Mouse (Mus musculus): ENCODE data around the gene Sept9.

Sept9 gene

DNA sequence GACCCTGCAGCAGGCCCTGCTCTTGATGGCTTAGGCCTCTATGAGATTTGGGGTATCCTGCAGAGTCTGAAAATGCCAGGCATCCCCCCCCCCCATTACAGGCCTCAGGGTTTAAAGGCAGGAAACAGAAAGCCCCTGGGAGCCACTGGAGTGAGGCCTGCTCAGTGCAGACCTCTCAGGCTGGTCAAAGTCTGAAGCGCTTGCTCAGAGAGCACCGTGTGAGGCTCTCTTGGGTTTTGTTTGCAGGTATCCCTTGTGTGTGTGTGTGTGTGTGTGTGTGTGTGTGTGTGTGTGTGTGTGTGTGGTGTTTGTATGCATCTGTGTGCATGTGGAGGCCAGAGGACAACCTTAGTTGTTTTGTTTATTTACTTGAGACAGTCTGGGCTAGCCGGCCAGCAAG lies 164.5 kb downstream of the Sept9 start:
- DNase-seq (ENCODE audit: extremely low read depth, low read depth, low spot score): no peak

DNA sequence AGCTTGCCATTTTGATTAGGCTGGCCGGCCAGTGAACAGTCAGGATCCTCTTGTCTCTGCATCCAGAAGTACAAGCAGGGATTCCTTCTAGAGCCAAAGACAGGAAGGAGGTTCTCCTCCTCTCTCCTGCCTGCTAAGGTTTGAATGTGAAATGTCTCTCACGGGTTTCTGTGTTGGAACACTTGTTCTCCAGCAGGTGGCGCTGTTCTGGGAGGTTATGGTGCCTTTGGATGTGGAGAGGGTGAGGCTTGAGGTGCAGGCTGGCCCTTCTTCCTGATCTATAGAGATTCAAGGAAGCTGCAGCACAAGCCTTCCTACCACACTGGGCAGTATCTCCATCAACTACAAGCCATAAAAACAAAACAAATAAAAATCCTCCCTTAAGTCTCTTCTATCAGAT lies 167.0 kb downstream of the Sept9 start:
- DNase-seq (ENCODE audit: extremely low read depth, low read depth, low spot score): no peak

DNA sequence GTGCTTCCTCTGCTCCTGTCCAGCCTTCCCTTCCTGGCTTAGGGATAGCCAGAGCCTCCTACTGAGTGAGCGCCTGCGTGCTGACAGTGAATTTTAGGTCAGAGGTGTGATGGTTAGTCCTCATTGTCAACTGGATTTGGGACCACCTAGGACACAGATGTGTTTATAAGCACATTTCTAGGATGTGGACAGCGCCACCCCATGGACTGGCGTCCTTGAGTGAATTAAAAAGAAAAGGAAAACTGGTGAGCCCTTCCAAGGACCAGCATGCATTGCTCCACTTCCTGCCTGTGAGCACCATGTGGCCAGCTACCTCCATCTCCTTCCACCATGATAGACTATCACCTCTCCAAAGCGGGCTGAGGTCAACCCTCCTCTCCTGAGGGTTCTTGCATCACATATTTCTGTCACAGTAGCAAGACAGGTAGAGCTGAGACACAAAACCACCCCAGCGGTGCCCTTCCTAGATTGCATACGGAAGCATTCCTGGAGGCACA lies 167.4 kb downstream of the Sept9 start:
- no peak for DNase-seq (ENCODE audit: extremely low read depth, low read depth, low spot score)

DNA sequence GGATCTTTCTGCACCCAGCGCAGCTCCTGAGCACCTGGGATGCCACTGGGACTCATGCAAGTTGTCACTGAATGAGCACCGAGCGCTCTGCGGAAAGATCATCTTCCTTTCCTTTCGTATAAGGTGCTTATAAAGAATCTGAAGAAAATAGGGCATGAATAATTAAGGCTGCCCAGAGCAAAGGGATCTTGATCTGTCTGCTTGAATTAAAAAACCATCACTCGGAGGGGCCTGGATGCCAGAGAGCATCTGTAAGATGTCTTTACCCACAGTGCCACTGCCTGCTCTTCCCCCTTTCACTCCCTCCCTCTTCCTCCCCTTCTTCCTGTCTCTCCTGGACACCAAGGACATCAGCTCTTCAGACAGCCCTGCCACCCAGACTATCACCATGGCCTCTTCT lies 168.5 kb downstream of the Sept9 start:
- DNase-seq (ENCODE audit: extremely low read depth, low read depth, low spot score): no peak

DNA sequence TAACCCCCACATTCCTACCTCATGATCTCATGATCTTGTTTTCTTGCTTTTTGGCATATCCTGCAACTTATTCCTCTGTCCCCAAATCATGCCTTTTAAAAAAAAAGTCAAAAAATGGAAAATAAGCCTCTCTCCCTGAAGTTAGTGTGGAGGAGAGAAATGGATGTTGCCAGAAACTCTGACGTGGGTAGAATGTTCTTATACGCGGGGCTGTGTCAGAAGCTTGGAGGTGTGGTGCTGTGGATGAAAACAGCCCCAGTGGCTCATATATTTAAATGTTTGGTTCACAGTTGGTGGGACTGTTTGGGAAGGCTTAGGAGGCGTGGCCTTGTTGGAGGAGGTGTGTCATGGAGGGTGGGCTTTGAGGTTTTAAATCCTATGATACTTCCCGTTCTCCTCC lies 169.9 kb downstream of the Sept9 start:
- no peak for DNase-seq (ENCODE audit: extremely low read depth, low read depth, low spot score)

DNA sequence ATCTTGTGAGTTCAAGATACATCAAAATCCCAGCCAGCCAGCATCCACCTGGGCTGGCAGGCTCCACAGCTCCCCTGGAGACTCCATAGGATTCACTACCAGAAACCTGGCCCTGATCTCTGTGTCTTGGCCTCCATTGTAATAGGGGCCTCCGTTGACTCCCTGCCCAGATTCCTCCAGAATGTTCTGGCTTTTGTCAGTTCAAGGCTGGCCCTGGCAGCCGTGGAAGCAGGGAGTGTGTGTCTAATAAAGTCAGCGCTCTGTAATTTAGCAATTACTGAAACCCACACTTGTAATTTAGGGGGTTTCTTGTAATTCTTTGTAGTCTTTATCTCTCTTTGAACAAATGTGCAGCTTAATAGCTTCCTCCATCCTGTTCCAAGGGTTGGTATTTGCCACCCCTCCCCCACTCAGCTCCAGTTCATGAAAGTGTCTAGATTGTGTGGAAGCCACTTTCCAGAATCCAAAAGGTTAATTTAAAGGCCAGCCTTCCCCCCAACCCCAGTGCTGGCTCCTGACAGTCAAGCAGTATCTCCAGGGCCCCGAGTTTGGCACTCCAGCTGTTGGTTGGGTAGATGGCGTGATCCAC lies 170.9 kb downstream of the Sept9 start:
- no peak for DNase-seq (ENCODE audit: extremely low read depth, low read depth, low spot score)

DNA sequence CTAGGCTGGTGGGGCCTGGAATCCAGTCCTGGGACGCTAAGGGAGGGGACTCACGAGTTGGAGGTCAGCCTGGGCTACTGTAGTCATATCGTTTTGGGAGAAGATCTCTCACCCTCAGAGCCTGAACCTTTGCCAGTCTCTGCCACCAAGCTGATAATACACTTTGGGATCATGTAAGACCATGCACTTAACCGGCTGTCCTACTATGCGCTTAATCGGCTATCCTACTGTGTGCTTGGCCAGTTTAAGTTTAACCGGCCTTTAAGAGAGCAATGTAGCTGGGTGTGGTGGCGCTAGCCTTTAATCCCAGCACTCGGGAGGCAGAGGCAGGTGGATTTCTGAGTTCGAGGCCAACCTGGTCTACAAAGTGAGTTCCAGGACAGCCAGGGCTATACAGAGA lies 173.1 kb downstream of the Sept9 start:
- DNase-seq (ENCODE audit: extremely low read depth, low read depth, low spot score): no peak

DNA sequence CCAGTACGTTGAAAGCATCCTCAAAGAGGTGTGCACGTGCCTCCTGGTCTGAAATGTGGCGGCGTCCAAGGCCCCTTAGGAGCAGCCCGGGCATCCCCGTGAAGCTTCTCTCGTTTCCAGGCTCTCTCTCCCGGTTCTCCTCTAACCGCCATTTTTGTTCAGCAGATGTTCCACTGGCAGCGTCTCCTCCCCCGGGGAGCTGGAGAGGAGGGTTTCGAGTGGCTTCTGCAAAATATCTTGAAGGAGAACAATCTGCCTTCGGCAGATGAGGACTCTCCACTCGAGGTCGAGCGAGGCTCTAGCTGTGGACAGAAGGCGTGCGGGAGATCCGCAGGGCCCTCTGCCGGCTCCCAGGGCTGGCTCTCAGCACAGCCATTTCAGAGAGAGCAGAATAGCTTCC lies 173.7 kb downstream of the Sept9 start:
- no peak for DNase-seq (ENCODE audit: extremely low read depth, low read depth, low spot score)

DNA sequence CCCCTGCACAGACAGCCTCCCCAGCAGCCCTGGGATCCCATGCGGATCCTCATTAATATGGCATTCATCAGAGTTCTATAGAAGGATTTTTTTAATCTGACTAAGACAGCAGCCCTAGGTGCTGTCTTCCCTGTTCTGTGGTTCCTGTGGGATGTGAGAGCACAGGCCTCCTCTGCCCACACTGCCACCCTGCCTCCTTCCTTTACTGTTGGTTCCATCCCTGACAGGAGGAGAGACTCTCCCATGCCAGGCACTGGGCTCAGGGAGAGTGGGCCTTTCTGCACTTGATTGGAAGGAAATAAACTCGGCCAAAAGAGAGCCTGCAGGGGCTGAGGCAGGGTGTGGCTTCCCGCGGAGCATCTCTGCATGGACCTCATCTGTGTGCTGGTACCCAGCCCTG lies 174.4 kb downstream of the Sept9 start:
- DNase-seq (ENCODE audit: extremely low read depth, low read depth, low spot score): no peak

DNA sequence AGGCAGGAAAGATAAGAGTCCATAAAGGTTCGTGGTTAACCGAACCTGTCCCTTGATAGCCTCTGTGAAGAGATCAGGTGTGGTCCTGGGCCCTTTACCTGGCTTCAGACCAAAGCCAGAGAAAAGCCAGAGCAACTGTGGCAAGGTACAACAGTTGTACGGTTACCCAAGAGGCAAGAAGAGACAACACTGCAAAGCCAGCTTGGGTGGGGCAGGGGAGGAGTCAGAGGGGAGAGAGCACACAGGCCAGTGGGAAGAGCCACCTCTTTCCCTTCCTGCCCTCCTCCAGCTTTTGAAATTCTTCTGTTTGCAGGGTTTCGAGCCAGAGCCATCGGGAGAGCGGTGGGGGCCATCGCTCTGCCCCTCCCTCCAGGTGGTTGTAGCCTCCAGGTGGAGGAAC lies 174.8 kb downstream of the Sept9 start:
- DNase-seq (ENCODE audit: extremely low read depth, low read depth, low spot score): no peak

DNA sequence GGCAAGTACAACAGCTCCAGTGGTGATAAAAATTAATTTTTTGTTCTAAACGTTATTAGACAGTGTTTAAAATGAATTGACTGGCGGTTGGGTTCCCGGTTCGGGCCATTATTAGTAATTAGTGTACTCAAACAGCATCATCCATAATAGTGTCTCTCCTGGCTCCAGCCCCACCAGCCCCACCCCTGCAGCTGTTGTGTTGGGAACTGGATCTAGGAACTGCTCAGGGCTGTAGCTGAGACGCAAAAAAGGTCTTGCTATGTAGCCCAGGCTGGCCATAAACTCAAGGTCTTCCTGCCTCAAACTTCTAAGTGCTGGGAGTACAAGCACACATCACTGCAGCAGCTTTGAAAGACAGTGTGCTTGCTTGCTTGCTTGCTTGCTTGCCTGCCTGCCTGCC lies 180.3 kb downstream of the Sept9 start:
- no peak for DNase-seq (ENCODE audit: extremely low read depth, low read depth, low spot score)

DNA sequence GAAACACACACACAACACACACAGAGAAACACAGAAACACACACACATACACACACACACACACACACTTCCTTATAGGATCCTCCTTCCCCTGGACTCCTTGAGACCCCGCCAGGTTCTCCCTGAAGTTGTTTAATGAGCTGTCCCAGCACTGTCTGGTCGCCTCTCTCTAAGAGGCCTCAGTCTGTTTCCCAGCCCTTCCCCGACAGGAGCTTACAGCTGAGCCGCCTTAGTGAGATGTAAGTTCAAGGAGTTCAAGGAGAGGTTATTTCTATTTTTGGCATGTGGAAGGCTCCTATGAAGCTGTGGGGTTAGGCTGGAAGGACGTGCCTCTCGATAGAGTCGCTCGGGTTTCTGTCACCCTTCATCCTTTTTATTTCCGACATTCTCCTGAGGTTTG lies 184.8 kb downstream of the Sept9 start:
- DNase-seq (ENCODE audit: extremely low read depth, low read depth, low spot score): no peak

DNA sequence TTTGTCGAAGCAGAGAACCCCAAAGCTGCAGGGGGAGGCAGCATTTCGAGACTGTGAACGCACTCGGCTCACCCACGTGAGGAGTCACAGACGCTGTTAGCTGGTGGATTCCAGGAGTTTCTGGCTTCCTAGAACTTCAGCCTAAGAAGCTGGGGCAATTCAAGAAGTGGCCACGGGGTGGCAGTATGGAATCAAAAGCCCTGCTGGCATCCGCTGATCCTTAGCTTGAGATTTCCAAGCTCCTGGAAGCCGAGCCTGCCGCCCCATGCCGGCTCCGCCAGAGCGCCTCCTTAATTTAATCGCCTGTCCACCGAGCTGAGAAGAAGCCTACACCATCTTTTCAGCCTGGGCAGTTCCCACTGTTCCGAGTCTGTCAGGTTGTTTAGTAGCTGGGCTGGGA lies 185.4 kb downstream of the Sept9 start:
- peak; percentile 21 for DNase-seq (ENCODE audit: extremely low read depth, low read depth, low spot score)

DNA sequence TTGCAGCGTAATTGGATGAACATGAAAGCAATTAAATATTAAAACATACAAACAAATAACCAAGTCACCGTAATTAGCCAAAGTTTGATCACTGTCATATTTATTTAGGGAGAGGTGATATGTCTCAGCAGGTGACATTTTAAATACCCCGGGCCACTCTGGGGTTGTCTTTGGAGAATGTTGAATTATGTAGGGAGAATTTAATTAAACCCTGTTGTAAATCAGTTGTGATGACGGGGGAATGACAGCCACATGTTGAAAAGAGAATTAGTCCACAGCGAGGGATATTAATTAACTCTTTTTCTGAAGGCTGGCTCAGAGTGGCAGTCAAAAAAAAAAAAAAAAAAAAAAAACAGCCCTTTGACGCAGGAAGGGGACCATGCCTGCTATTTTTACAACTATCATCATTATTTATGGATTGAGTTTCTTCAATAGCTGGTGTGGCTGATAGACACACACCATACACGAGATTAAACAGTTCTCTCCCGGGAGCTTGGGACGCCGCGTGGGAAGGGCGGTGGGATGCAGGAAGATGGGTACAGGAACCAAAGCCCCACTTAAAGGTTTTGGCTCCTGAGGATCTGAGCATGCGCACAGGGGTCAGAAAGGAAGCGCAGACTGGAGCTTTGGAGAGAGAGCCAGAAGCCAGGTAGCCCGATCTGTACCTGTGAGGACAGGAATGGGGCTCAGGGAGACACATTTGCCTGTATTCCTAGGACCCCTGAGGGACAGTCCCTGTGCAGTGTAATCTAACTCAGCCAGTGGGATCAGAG lies 186.1 kb downstream of the Sept9 start:
- no peak for DNase-seq (ENCODE audit: extremely low read depth, low read depth, low spot score)

DNA sequence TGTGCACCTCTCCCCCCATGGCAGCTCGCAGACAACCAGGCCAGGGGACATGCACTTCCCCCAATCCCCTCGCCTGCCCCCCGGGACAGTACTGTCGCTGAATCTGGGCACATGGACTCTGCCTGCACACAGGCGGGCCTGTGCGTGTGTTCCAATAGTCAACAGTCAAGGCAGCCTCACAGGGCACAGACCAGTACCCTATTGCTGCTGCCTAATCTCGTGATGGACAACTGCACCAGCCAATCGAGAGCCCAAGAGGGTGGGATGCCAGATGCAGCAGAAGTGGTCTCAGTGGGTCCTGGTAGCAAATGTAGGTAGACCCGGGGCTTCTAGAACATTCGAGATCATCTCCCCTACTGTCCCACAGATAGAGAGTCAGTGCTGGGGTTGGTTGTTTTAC lies 187.8 kb downstream of the Sept9 start:
- DNase-seq (ENCODE audit: extremely low read depth, low read depth, low spot score): no peak

DNA sequence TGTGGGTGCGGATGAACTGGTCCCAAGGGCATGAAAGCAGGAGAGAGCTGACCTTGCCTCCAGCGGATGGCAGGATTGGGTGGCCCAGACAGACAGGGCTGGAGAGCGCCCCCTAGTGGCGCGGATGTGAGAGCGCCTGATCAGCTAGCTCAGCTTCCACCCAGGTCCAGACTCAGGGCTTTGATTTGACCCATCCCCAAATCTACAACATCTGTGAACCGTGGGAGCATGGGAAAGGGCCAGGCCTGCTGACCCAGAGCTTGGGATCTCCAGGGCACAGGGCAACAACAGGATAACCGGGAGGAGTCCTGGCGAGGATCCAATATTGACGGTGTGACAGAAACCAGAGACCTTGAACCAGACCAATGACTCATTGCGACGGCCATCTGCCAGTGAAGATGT lies 190.5 kb downstream of the Sept9 start:
- no peak for DNase-seq (ENCODE audit: extremely low read depth, low read depth, low spot score)

DNA sequence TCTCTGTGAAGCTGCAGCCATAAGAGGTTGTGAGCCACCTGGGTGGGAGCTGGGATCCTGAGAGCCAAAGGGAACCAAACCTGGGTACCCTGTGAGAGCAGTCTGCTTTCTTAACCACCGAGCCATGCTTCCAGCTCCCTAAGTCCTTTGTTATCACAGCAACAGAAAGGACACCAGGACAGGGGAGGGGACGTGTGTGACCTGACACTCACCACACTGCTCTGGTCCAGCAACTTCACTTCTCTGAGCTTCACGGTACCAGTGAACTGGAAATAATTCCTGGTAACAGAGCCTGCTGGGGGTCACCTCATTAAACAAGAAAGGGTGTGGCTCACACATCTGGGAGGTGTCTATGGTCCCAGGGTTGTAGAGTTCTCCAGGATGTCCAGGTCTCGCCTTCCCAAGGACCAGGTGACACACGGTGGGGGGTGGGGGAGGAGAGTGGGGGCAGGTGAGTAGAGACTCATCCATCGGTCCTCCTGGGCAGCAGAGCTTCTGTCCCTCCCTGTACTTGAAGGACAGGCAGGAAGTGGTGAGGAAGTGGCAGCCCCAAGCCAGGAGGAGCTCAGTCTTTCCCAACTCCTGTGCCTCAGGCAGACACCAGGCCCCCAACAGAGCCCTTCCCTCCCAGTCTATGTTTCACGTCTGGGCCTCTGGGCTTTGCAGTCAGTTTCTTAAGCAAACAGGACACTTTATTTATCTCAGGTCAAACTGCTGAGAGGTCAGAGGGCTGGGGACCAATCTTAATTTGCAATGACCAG lies 191.5 kb downstream of the Sept9 start:
- no peak for DNase-seq (ENCODE audit: extremely low read depth, low read depth, low spot score)

DNA sequence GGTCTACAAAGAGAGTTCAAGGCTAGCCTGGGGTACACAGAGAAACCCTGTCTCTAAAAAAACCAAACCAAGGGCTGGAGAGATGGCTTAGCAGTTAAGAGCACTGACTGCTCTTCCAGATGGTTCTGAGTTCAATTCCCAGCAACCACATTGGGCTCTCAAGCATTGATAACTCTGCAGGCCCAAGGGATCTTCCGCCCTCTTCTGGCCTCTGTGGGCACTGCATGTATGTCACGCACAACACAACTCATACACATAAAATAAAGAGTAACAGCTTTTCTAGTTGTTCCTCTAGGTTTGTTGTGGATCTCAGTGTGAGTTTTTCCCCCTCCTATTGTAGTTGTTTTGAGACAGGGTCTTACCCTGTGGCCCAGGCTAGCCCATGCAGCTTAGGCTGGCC lies 192.8 kb downstream of the Sept9 start:
- no peak for DNase-seq (ENCODE audit: extremely low read depth, low read depth, low spot score)

DNA sequence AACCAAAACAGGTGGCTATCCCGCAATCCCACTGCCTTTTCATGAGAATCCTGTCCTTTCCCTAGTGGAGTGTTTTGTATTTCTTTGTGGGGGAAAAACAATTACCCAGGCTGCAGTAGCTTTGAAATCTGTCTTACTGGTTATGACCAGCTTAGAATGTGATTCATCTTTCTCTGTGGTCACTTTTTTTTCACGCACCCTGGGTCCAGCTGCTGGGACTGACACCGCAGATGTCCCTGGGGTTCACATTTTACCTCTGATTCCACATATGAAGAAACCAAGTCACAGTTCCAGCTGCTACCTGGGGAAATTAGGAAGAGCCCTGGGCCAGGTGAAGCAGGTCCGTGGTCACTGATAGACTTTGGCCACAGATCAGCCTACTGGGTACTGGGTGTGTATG lies 194.3 kb downstream of the Sept9 start:
- DNase-seq (ENCODE audit: extremely low read depth, low read depth, low spot score): no peak

DNA sequence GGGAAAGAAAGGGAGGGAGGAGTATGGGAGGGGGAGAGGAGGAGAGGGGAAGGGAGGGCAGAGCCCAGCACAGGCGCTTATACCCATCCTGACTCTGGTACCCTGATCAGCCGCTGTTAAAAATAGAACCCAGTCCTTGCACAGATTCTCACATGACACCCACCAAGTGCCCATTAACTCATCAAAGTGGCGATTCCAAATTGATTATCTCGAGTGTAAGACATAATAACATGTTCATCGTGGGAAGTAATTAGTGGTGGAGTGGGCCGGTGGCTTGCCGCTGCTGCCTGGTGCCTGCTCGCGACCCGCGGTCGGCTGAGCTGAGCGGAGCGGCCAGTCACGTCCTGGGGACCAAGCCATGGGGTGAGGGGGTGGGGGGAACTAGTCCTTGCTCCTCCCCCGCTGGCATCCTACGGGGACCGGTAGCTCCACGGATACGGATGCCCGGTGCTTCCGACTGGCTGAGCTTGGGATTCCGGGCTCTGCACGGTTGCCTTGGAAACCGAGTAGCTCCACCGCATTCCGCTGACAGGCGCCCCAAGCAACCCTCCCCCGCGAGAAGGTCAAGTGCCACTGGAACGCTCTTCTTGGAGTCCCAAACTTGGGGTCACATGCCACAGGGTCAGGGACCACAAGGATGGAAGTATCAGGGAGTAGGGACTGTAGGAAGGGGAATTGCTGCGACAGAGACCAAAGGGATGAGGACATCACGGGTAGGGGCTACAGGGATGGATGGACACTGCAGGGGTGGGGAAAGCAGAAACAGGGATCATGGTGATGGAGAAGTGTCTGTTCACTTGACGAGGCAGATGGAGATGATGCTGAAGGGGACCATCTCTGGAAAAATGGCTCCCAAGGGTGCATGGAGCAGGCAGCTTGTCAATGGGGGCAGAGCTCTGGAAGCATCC lies 195.0 kb downstream of the Sept9 start:
- DNase-seq (ENCODE audit: extremely low read depth, low read depth, low spot score): no peak

DNA sequence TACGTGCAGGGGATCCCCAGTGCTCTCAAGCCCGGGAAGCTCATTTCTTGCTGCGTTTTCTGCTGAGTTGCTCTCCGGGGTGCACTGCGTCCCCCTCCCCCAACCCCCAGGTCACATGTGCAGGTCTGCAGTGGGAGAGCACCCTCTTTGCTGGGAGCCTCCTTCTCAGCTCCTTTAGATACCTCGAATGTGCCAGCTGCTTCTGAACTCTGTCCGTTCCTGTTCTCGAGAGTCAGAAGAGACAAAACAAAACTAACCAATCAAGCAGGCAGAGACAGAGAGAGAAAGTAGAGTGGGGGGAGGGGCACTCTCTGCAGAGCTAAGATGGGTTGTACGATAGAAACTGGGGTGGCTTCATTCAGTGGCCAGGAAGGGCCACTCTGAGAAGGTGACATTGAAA lies 195.8 kb downstream of the Sept9 start:
- DNase-seq (ENCODE audit: extremely low read depth, low read depth, low spot score): no peak
